Mouse (Mus musculus): ENCODE data around the gene H2al1j.
"Not testable (repeated sequence)": the region's sequence is repeated elsewhere in the genome, so short reads cannot be mapped to it uniquely, and the experiment has no call there.

Gene H2al1j

DNA sequence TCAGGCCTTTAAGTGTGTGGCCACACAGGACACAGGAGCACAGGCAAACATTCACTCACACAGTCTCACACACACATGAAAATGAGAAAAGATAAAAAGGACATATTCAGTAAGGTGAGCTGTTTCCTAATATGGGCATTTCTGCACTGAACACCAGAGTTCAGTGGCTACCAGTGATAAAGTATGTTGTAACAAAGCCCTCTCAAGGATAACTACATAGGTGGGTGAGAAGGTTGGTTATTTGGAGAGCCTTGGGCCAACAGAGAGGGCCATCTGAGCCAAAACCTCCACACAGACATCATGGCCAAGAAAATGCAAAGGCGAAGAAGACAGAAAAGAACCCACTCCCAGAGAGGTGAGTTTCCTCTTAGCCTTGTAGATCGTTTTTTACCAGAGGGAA is at the start of gene H2al1j:
H2al1j (plus strand) TSS at position 301 of the 400 bp plus-strand sequence.
- DNase-seq (ENCODE audit: low spot score in 2 of 2), result not testable (repeated sequence)

DNA sequence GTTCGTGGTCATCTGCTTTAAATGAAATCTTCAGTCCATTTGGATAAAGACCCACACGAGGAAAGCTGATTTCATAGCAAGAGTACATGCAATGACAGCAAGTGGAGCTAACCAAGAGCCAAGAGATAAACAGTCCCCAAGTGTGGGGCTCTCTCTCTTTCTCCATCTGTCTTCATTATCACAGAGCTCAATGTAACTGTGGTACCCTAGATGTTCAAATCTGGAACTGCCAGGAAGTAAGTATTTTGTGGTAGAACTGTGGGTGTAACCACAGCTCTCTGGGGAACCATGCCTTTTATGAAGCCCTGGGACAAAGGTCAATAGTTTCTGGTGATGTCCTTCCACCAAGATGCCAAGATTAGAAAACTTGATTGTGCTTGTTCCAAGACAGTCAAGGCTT is 46.9 kb upstream of the H2al1j start:
- DNase-seq (ENCODE audit: low spot score in 2 of 2), result no peak

DNA sequence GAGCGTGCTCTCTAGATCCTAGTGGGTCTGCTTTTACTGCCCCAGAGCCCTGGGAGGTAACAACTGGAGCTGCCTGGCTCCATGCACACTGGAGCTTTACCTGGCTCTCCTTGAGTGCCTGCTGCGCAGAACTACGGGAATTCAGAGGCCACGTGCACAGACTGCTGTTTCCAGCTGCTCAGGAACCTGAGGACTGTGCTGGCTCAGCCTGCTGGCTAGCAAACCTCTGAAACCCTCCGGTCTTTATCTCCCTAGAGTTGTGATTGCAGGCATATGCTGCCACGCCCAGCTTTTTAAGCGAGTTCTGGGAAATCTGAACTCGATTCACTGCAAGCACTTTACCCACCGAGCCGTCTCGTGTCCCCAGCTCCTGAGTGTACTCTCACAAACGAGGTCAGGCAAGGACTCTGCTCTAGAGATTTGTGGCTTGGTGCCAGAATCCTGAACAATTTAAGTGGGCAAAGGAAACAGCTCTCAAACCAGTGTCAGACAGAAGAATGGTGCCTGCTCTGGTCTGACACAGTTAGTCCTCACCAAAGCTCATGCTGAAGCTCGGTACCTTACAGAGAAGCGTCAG is 39.2 kb upstream of the H2al1j start:
- no peak for DNase-seq (ENCODE audit: low spot score in 2 of 2)

DNA sequence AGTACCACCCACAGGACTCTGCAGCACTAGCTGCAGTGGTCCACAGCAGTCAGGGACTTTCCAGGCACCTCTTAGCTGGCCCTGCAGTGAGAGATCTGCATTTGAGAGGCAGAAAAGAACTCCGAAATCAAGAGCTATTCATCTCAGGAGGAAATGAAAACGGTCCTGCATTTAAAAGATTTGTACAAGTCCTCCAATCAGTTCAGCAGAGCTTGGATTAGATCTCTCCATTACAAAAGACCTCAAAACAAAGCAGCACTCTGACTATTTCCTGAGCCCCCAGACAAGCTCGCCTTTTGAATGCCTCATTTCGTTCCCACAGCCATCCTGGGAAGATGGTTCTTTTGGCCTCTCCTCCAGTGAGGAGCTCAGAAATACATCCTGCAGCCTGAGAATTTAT is 38.4 kb upstream of the H2al1j start:
- no peak for DNase-seq (ENCODE audit: low spot score in 2 of 2)

DNA sequence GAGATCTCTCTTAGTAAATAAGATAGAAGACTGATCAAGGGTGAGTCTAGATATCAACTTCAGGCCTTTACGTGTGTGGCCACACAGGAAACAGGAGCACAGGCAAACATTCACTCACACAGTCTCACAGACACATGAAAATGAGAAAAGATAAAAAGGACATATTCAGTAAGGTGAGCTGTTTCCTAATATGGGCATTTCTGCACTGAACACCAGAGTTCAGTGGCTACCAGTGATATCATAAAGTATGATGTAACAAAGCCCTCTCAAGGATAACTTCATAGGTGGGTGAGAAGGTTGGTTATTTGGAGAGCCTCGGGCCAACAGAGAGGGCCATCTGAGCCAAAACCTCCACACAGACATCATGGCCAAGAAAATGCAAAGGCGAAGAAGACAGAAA is 28.7 kb upstream of the H2al1j start, which contains the start of gene H2al1a:
H2al1a (plus strand) TSS at position 301 of the 400 bp plus-strand sequence.
- not testable (repeated sequence) for DNase-seq (ENCODE audit: low spot score in 2 of 2)

DNA sequence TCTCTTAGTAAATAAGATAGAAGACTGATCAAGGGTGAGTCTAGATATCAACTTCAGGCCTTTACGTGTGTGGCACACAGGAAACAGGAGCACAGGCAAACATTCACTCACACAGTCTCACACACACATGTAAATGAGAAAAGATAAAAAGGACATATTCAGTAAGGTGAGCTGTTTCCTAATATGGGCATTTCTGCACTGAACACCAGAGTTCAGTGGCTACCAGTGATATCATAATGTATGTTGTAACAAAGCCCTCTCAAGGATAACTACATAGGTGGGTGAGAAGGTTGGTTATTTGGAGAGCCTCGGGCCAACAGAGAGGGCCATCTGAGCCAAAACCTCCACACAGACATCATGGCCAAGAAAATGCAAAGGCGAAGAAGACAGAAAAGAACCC is 25.5 kb upstream of the H2al1j start, which contains the start of gene H2al1b:
H2al1b (plus strand) TSS at position 301 of the 400 bp plus-strand sequence.
- DNase-seq (ENCODE audit: low spot score in 2 of 2), result not testable (repeated sequence)

DNA sequence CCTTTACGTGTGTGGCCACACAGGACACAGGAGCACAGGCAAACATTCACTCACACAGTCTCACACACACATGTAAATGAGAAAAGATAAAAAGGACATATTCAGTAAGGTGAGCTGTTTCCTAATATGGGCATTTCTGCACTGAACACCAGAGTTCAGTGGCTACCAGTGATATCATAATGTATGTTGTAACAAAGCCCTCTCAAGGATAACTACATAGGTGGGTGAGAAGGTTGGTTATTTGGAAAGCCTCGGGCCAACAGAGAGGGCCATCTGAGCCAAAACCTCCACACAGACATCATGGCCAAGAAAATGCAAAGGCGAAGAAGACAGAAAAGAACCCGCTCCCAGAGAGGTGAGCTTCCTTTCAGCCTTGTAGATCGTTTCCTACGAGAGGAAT is 22.3 kb upstream of the H2al1j start, which contains the start of gene H2al1c:
H2al1c (plus strand) TSS at position 301 of the 400 bp plus-strand sequence.
- not testable (repeated sequence) for DNase-seq (ENCODE audit: low spot score in 2 of 2)

DNA sequence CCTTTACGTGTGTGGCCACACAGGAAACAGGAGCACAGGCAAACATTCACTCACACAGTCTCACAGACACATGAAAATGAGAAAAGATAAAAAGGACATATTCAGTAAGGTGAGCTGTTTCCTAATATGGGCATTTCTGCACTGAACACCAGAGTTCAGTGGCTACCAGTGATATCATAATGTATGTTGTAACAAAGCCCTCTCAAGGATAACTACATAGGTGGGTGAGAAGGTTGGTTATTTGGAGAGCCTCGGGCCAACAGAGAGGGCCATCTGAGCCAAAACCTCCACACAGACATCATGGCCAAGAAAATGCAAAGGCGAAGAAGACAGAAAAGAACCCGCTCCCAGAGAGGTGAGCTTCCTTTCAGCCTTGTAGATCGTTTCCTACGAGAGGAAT is 19.1 kb upstream of the H2al1j start, which contains the start of gene H2al1d:
H2al1d (plus strand) TSS at position 301 of the 400 bp plus-strand sequence.
- DNase-seq (ENCODE audit: low spot score in 2 of 2), result not testable (repeated sequence)

DNA sequence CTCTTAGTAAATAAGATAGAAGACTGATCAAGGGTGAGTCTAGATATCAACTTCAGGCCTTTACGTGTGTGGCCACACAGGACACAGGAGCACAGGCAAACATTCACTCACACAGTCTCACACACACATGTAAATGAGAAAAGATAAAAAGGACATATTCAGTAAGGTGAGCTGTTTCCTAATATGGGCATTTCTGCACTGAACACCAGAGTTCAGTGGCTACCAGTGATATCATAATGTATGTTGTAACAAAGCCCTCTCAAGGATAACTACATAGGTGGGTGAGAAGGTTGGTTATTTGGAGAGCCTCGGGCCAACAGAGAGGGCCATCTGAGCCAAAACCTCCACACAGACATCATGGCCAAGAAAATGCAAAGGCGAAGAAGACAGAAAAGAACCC is 16.0 kb upstream of the H2al1j start, which contains the start of gene H2al1e:
H2al1e (plus strand) TSS at position 301 of the 400 bp plus-strand sequence.
- not testable (repeated sequence) for DNase-seq (ENCODE audit: low spot score in 2 of 2)

DNA sequence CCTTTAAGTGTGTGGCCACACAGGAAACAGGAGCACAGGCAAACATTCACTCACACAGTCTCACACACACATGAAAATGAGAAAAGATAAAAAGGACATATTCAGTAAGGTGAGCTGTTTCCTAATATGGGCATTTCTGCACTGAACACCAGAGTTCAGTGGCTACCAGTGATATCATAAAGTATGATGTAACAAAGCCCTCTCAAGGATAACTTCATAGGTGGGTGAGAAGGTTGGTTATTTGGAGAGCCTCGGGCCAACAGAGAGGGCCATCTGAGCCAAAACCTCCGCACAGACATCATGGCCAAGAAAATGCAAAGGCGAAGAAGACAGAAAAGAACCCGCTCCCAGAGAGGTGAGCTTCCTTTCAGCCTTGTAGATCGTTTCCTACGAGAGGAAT is 12.8 kb upstream of the H2al1j start, which contains the start of gene H2al1f:
H2al1f (plus strand) TSS at position 301 of the 400 bp plus-strand sequence.
- not testable (repeated sequence) for DNase-seq (ENCODE audit: low spot score in 2 of 2)

DNA sequence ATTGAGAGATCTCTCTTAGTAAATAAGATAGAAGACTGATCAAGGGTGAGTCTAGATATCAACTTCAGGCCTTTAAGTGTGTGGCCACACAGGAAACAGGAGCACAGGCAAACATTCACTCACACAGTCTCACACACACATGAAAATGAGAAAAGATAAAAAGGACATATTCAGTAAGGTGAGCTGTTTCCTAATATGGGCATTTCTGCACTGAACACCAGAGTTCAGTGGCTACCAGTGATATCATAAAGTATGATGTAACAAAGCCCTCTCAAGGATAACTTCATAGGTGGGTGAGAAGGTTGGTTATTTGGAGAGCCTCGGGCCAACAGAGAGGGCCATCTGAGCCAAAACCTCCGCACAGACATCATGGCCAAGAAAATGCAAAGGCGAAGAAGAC is 9.7 kb upstream of the H2al1j start, which contains the start of gene H2al1g:
H2al1g (plus strand) TSS at position 301 of the 400 bp plus-strand sequence.
- not testable (repeated sequence) for DNase-seq (ENCODE audit: low spot score in 2 of 2)

DNA sequence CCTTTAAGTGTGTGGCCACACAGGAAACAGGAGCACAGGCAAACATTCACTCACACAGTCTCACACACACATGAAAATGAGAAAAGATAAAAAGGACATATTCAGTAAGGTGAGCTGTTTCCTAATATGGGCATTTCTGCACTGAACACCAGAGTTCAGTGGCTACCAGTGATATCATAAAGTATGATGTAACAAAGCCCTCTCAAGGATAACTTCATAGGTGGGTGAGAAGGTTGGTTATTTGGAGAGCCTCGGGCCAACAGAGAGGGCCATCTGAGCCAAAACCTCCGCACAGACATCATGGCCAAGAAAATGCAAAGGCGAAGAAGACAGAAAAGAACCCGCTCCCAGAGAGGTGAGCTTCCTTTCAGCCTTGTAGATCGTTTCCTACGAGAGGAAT is 6.4 kb upstream of the H2al1j start, which contains the start of gene H2al1h:
H2al1h (plus strand) TSS at position 301 of the 400 bp plus-strand sequence.
- not testable (repeated sequence) for DNase-seq (ENCODE audit: low spot score in 2 of 2)

DNA sequence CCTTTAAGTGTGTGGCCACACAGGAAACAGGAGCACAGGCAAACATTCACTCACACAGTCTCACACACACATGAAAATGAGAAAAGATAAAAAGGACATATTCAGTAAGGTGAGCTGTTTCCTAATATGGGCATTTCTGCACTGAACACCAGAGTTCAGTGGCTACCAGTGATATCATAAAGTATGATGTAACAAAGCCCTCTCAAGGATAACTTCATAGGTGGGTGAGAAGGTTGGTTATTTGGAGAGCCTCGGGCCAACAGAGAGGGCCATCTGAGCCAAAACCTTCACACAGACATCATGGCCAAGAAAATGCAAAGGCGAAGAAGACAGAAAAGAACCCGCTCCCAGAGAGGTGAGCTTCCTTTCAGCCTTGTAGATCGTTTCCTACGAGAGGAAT is 3.3 kb upstream of the H2al1j start, which contains the start of gene H2al1i:
H2al1i (plus strand) TSS at position 301 of the 400 bp plus-strand sequence.
- not testable (repeated sequence) for DNase-seq (ENCODE audit: low spot score in 2 of 2)

DNA sequence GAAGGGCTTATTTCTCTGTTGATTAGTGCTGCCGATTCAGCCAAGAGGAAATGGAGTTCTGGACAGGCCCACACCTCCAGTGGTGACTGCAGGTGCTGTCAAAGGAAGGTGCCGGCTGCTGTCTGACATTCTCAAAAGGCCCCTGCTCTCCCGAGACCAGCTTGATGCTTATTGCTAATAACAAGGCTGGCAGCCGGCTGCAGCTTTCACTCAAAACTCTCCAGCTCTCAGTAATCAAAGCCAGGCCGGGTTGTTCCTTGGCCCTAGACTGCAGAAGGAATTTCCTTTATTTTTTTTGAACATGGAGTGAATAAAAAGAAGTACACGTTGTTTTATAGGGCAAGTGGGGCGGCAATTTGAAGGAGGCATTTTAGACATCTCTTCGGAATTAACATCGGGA is 18.1 kb downstream of the H2al1j start:
- no peak for DNase-seq (ENCODE audit: low spot score in 2 of 2)

DNA sequence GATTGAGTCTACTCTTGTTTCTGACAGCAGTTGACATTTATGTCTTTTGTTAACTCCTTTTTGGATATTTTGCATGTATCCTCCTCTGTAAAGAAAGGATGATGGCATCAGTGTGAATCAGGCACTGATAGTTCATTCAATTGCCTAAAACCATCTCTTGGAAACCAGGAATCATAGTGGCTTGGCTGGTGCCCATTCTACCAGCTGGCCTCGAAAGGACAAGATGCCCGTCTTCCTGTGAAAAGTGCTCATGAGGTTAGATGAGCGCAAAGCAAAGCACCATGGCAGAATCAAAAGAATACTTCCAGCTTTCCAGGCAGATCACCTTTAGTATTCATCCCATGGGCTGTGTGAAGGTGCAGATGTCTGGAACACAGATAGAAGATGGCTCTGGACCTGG is 19.1 kb downstream of the H2al1j start:
- no peak for DNase-seq (ENCODE audit: low spot score in 2 of 2)

DNA sequence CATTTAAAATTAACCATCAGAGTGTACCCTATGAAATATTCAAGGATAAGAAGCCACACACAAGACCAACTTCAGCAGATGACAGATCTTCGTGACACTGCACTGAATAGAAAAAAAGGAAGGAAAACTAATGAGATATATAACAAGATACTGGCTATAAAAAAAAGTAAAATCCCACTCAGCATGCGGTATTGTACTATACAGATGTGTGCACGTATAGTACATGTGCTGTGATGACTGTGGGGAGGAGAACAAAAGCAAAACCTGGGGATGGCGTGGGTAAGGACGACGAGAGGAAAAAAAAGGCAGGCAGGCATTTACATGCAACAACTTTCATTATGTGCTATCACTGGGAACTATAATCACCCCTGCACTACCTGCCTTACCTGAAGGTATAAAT is 33.2 kb downstream of the H2al1j start:
- no peak for DNase-seq (ENCODE audit: low spot score in 2 of 2)

DNA sequence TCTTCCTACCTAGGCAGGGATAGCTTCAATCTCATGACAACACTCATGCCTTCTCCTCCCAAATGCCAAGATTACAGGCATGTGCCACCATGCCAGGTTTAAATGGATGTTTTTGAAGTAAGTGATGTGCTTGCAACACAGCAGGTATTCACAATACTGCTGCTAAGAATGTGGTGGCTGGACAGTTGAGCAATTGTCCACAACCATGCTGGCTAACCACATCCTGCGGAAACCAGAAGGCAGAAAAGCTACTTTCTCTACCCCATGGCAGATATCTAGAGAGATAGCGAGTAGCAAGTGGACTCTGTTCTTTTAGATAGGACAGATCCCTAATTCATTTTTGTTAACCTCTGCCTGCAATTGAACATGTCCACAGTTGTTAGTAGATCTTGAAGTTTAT is 33.6 kb downstream of the H2al1j start:
- DNase-seq (ENCODE audit: low spot score in 2 of 2), result no peak

DNA sequence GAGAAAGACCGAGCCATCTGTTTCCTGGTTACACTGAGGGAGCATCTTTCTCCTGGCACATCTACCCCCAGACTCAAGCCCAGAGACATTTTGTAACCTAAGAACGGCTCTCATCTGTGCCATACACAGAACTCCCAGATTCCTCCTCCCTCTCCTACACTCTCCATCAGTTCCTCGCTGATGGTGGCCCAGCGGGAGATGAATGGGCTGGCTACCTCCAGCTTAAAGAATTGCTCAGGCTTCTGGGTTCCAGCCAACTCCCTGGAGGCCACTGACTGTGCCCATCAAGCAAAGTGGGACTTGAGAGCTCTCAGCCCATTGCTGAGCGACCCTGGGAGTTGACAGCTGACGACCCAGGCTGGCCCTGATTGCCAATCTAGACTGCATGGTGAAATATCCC is 36.3 kb downstream of the H2al1j start:
- no peak for DNase-seq (ENCODE audit: low spot score in 2 of 2)

DNA sequence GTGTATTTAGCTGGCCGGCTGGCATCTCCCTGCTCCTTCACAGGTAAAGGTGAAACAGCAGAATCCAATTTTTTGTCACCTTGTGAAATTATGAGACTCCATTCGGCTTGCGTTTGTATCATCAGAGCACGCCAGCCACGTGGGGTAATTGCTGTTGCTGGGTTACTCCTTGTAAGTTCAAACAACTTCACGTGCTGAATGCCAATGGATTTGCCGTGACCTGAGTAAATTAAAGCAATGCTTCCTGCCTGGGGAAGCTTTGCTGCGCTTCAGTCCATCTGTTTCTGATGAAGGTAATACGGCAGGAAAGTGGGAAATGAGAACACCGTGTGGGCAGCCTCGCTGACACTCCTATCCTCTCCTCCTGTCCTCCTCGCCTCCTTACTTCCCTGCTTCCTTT is 37.5 kb downstream of the H2al1j start:
- DNase-seq (ENCODE audit: low spot score in 2 of 2), result no peak

Measured in urinary bladder, adult 18-20 months (tissue).